Mouse (Mus musculus) macrophage (primary cell): Measurements from ENCODE around the gene Gm28710. TPM values are rescaled to one million over a fixed set of nuclear protein-coding genes. Genes with fewer than 3 reads are reported as not detected.

Experiments used
- H3K27ac ChIP-seq: fragments of 350-480 bp; formaldehyde crosslinking; 2 replicates; pipeline ENCODE4 v1.9.0; 2021
- H3K36me3 ChIP-seq: fragments of 350-480 bp; formaldehyde crosslinking; 2 replicates; pipeline ENCODE4 v1.9.0; 2021; ENCODE audit errors: inconsistent target
- H3K4me3 ChIP-seq: fragments of 350-480 bp; formaldehyde crosslinking; 2 replicates; pipeline ENCODE4 v1.9.0; 2021; ENCODE audit errors: inconsistent target
- H3K79me2 ChIP-seq: fragments of 350-480 bp; formaldehyde crosslinking; 2 replicates; pipeline ENCODE4 v1.9.0; 2021; ENCODE audit errors: inconsistent target
- WGBS: methylation state at CpG from one replicate; pipeline ENCODE4 v1.1.7; 2026; ENCODE audit warnings: inconsistent platforms; ENCODE audit not compliant: missing documents; 5-methylcytosine and 5-hydroxymethylcytosine counted together
- polyA plus RNA-seq: library from polyadenylated mRNA; stranded (reverse); fragments of 250-400 nt; gene quantifications from 3 replicates; pipeline ENCODE4 v1.2.4, GENCODE M21; 2018; ENCODE audit warnings: inconsistent platforms
- total RNA-seq, 78 experiments: library from RNA; depleted of rRNA; stranded (reverse); fragments of 250-400 nt; gene quantifications; 1 replicate in 9 of 78; 2 replicates in 24 of 78; 3 replicates in 43 of 78; 4 replicates in 2 of 78; pipeline ENCODE4 v1.2.4; 2018; ENCODE audit warnings: inconsistent platforms in 56 of 78

Gene Gm28710
- not detected for total RNA-seq (2018; cell fraction: chromatin; rRNA removed)
- not detected for total RNA-seq (2018; cell fraction: cytosol; rRNA removed)
- total RNA-seq (2018; cell fraction: nucleus; rRNA removed): not detected
- polyA plus RNA-seq: not detected in 3 replicates

DNA sequence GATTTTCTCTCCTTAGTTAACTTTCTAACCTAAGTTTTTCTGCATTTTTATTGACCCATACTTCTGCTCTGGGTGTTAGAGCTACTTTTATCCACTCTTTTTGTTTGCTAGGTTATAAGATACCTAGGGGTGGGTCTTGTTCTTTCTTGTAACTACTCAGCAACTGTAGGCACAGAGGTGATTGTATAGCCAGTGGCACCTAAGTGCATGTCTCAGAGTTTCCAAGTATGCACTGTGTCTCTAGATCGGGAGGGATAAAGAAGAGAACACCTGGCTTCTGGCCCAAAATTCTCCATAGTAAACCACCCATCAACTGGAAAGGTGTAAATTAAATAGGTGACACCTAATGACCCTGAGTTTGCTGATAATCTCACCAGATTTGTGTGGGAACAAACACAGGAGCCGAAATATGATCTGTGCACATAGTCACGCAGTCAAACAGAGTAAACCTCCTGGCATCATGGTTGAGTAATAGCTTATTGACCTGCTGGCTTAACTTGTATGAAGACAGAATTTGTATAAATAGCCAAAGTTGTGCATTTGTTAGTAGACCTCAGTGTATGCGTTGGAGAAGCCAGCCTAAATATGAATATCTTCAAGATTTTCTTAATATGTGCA lies at the start of gene Gm28710:
Gm28710 (plus strand) TSS at position 568 of the 618 bp plus-strand sequence.
- Histone ChIP-seq H3K36me3 (no peaks in the 10 kb centered on the region), H3K4me3 (no peak within 1 kb of the TSS), H3K27ac (no peak within 1 kb of the TSS), H3K79me2 (no peaks in the 10 kb centered on the region)
- 99% methylated on average over 4 of the region's 4 CpGs for WGBS

GRCm38 (mm10) chr5:16777176-16777575 lies 14.4 kb upstream of the Gm28710 start:
- Histone ChIP-seq H3K36me3 (no peaks in the 10 kb centered on the region), H3K4me3 (no peak overlapping the region), H3K79me2 (no peaks in the 10 kb centered on the region), H3K27ac (no peak overlapping the region)
- 88% methylated on average over 2 of the region's 2 CpGs for WGBS

DNA sequence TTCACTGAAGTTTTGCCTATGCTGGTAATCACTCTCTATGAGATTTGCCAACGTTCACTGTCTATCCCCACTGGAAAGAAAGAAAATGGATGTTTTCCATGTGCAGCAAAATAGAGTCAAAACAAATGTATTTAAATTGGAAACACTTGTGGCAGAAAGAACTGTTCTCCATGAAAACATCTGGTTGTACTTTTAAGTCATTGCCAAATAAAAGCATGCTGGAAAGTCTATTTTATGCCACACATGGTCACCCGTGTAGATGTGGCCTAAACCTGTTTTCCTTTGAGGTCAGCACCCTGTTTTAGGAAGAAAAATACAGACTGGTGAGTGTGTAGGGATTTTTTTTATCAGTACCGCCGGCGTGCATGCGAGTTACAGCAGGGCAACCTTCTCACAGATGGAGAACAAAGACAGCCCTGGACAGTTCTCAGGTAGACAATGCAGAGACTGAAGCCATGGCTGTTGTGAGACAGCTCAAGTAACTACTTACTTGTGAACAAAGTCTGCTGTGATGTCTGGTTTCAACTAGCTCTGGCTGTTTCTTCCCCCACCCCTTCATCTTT lies 12.9 kb upstream of the Gm28710 start:
- H3K79me2 ChIP-seq: no peaks in the 10 kb centered on the region
- H3K27ac ChIP-seq: no peak overlapping the region
- no peaks in the 10 kb centered on the region for H3K36me3 ChIP-seq
- H3K4me3 ChIP-seq: no peak overlapping the region
- WGBS: 92% methylated on average over 6 of the region's 6 CpGs

- WGBS: 91% methylated on average over 4 of the region's 4 CpGs
- Histone ChIP-seq H3K36me3 (no peaks in the 10 kb centered on the region), H3K4me3 (no peak overlapping the region), H3K79me2 (no peaks in the 10 kb centered on the region), H3K27ac (no peak overlapping the region)
Observed at GRCm38 (mm10) chr5:16785627-16786026, 6.0 kb upstream of the Gm28710 start.

DNA sequence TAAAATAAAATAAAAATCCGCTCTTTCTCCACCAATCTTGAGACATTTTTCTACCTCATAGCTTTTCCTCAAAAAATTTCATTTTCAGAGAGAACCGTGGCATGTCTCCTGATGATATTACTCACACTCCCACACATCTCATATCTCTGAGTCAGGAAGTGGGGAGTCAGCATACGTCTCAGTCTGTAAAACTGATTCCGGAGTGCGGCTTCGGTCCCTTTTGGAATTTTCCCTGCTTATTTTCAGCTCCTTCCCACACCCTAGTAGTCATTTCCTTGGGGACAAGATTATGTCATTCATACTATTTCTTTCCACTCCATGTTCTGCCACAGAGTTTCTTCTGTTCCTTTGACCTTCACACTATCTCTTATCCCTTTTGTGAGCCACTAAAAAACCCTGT lies 3.4 kb downstream of the Gm28710 start:
- Histone ChIP-seq H3K79me2 (no peaks in the 10 kb centered on the region), H3K36me3 (no peaks in the 10 kb centered on the region)
- WGBS: 94% methylated on average over 6 of the region's 6 CpGs

DNA sequence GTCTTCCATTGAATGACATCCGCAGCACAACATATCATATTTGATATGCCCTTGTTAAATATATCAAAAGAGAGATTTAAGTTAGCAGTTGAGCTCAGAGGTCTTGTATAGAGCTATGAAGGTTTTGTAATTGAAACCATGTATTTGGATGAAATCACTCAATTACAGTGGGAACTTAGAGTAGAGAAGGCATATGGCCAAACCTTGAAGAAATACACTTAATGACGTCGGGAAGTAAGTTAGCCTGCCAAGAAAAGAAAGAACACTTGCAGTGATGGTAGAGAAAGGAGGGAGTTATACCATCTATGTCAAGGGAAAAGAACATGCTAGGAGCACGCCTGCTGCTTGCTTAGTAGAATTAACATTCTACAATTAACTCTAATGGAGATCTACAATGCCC lies 11.1 kb downstream of the Gm28710 start:
- Histone ChIP-seq H3K79me2 (no peaks in the 10 kb centered on the region), H3K27ac (no peak overlapping the region), H3K4me3 (no peak overlapping the region), H3K36me3 (no peaks in the 10 kb centered on the region)
- WGBS: 98% methylated on average over 4 of the region's 4 CpGs

More for the DNA sequence above, 3.4 kb downstream of the Gm28710 start:
- Histone ChIP-seq H3K27ac (no peak overlapping the region), H3K4me3 (no peak overlapping the region)

GRCm38 (mm10) chr5:16838991-16839390 lies 47.4 kb downstream of the Gm28710 start:
- Histone ChIP-seq H3K4me3 (no peak overlapping the region), H3K27ac (no peak overlapping the region), H3K79me2 (no peaks in the 10 kb centered on the region)

GRCm38 (mm10) chr5:16869309-16869915 lies 77.8 kb downstream of the Gm28710 start:
- Histone ChIP-seq H3K4me3 (no peak overlapping the region), H3K79me2 (no peaks in the 10 kb centered on the region), H3K27ac (no peak overlapping the region), H3K36me3 (no peaks in the 10 kb centered on the region)
- WGBS: 41% methylated on average over 2 of the region's 2 CpGs

More at GRCm38 (mm10) chr5:16838991-16839390, 47.4 kb downstream of the Gm28710 start:
- no peaks in the 10 kb centered on the region for H3K36me3 ChIP-seq

DNA sequence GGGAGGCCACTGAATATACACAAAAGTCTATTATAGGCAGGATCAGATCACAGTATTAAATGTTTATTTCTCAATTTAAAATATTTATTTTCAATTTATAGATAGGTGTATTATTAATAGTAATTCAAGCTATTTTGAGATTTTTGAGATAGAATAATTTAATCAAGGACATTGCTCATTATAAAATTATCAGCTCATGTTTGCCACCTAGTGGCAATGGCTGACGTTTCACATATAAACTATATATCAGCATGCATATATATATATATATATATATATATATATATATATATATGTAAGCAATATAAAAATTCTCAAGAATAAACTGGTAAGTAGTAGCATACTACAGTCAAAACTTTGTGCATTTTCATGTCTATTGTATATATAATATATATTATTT lies 102.6 kb downstream of the Gm28710 start:
- no peak overlapping the region for H3K27ac ChIP-seq
- H3K79me2 ChIP-seq: no peaks in the 10 kb centered on the region
- H3K36me3 ChIP-seq: no peaks in the 10 kb centered on the region
- WGBS: no CpG with 5 or more reads among the region's 1 CpGs
- H3K4me3 ChIP-seq: no peak overlapping the region

DNA sequence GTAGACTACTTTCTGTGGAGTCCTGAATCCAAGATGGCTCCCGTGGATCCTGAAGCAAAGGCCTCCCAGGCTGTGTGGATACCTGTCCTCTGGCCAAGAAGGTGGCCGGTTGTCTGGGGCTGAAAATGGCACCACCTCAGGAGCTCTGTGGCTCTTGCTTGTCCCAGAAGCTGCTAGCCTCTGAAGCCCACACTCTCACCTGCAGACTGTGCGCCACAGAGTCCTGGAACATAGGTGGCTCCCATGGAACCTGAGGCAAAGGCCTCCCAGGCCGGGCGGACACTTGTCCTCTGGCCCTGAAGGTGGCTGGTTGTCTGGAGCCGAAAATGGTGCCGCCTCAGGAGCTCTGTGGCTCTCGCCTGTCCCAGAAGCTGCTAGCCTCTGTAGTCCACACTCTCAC lies 128.2 kb downstream of the Gm28710 start:
- Histone ChIP-seq H3K4me3 (no peak overlapping the region), H3K79me2 (no peaks in the 10 kb centered on the region), H3K27ac (no peak overlapping the region), H3K36me3 (no peaks in the 10 kb centered on the region)
- 93% methylated on average over 8 of the region's 8 CpGs for WGBS

DNA sequence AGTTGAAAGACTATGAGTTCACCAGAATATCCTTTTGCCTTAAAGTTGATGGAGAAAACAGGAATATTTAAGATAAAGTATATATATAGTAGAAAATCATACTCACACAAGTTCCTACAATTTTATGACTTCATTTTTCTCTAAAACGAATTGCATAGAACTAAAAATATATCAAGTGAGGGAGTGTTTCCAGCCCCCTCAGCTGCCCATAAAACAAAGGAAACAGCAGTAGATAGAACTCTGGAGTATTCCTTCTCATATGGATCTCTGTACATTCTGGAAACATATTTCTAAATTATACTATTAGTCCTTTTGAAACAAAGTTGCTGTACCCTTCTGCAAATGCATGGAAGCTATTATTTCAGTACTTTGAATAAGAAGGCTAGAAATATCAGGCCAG lies 130.9 kb downstream of the Gm28710 start:
- Histone ChIP-seq H3K4me3 (no peak overlapping the region), H3K27ac (no peak overlapping the region), H3K79me2 (no peaks in the 10 kb centered on the region), H3K36me3 (no peaks in the 10 kb centered on the region)
- WGBS: 46% methylated on average over 1 of the region's 1 CpGs

Other genes starting within 250 kb of the Gm28710 start
- 9.3 to 13.3 TPM (median 12.6 TPM) in 3 replicates for gene Hgf, start 238.3 kb upstream of the Gm28710 start, polyA plus RNA-seq